Mouse (Mus musculus): ENCODE data around the gene Izumo1r.
"Not testable (repeated sequence)": the region's sequence is repeated elsewhere in the genome, so short reads cannot be mapped to it uniquely, and the experiment has no call there.

DNA sequence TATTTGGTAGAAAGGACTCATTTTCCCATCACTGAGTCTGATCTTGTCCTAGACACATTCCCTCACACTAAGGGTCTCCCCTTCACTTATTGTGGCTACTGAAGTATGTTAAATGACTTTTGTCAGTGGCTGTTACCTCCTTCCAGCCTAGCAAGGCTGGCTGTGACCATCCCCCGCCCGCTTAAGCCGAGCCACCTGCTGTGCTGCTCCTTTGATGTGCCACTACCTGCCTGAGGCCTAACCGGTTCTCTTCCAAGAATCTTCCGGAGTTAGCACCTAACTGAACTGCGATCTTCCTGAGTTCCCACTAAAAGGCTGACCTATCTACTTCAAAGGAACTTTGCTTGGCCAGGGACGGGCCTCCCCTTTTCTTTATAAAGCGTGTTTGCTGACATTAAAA is 27.2 kb downstream of the Izumo1r start:
- not testable (repeated sequence) for TF ChIP-seq E2F4 (IDR thresholded peaks at IDR 0.05; ENCODE audit: borderline replicate concordance, low read depth, low read length); CTCF (IDR thresholded peaks at IDR 0.05 in 2 of 3, conservative IDR thresholded peaks at IDR 0.05 in 1 of 3; ENCODE audit: control insufficient read depth in 1 of 3, insufficient read depth in 1 of 3, low read depth in 2 of 3, low read length in 3 of 3, poor library complexity in 1 of 3, severe bottlenecking in 1 of 3); POLR2A (IDR thresholded peaks at IDR 0.05; ENCODE audit: control insufficient read depth in 1 of 2, insufficient read depth in 1 of 2, low read depth in 1 of 2, low read length in 2 of 2, poor library complexity in 1 of 2); TBP (IDR thresholded peaks at IDR 0.05; ENCODE audit: low read depth, low read length); USF1 (IDR thresholded peaks at IDR 0.05; ENCODE audit: low read depth, low read length); TCF12 (IDR thresholded peaks at IDR 0.05; ENCODE audit: low read depth, low read length); MXI1 (IDR thresholded peaks at IDR 0.05; ENCODE audit: low read depth, low read length); HCFC1 (IDR thresholded peaks at IDR 0.05; ENCODE audit: low read depth, low read length); MYC (IDR thresholded peaks at IDR 0.05; ENCODE audit: low read depth, low read length); MAZ (IDR thresholded peaks at IDR 0.05; ENCODE audit: low read depth, low read length); EP300 (IDR thresholded peaks at IDR 0.05; ENCODE audit: low read depth in 1 of 2, low read length in 2 of 2)

Data from MEL (cell line).